Comparison of ENCODE assay signal across 23 mouse cellular contexts in the genomic region with DNA sequence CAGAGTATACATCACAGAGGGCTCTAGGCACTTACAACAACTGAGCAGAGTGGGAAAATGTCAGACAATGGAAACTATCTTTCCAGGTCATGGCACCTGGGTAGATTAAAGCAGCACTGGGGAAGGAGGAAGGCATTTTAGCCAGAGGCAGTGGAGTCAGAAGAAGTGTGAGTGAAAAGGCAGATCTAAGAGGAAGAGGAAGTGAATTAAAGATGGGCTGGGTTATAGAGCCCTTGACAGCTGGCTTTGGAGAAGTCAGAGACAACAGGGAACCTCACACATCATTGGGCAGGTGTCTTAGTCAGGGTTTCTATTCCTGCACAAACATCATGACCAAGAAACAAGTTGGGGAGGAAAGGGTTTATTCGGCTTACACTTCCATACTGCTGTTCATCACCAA. TPM values are rescaled to one million over a fixed set of nuclear protein-coding genes. Genes with fewer than 3 reads are reported as not detected.
DNase-seq lines count a peak whose midpoint lies in the region; ATAC-seq and TF ChIP-seq lines count a peak whose summit lies in the region.
"Had no signal": no experiment of that assay in that cellular context is flagged by ENCODE, and none has a peak within 500 bp of the region (broad histone marks: within the 10 kb centered on the region; RNA-seq: fewer than 3 reads in every experiment).

No protein-coding gene starts in this region.

- no CpG with 5 or more reads among the region's 1 CpGs for WGBS in lung, postnatal 0 days
- 55% methylated on average over 1 of the region's 1 CpGs for WGBS in lung, adult 2 months

- no peak for TF ChIP-seq POLR2A in lung, adult 2 months (IDR thresholded peaks at IDR 0.05; ENCODE audit: borderline replicate concordance, extremely low read depth, low read depth, low read length)

- no peaks in the 10 kb centered on the region for H3K9me3 ChIP-seq in lung, postnatal 0 days (ENCODE audit: low read length)
- H3K9me3 ChIP-seq: embryonic facial prominence, embryonic 12.5 days; forebrain, embryonic 13.5 days; heart, embryonic 10.5 days; hindbrain, embryonic 13.5 days had no signal

- peak; percentile 24 for DNase-seq in lung, postnatal 0 days (ENCODE audit: low spot score)
- no peak for DNase-seq in lung, adult 2 months
- no peak for DNase-seq in layer of hippocampus, adult 18-20 months (ENCODE audit: low spot score in 2 of 2)
- no peak for DNase-seq in right cerebral cortex, adult 2 months (ENCODE audit: low spot score in 2 of 2)
- DNase-seq in heart, adult 8-10 months (ENCODE audit: low spot score), result no peak
- DNase-seq: adrenal gland, adult 8-10 months; adrenal gland, postnatal 36 days; cerebellum, adult 8-10 months; cerebellum, postnatal 14 days; forebrain, postnatal 0 days; gastrocnemius, adult 2 months; gastrocnemius, postnatal 25 days; heart, adult 11 months; heart, postnatal 10 days had no signal

- H3K4me3 ChIP-seq in lung, postnatal 0 days (ENCODE audit: low read depth, low read length), result no peak overlapping the region
- H3K4me3 ChIP-seq in lung, adult 2 months (replicated peaks; ENCODE audit: extremely low read depth, low read depth, low read length), result no peak overlapping the region
- H3K4me3 ChIP-seq: embryonic facial prominence, embryonic 12.5 days; forebrain, embryonic 13.5 days; gastrocnemius, adult 2 months; heart, embryonic 10.5 days; hindbrain, embryonic 13.5 days had no signal

- ATAC-seq in lung, postnatal 0 days, result no peak
- ATAC-seq in common myeloid progenitor, adult 5-6 weeks (replicated peaks; ENCODE audit: low read depth, poor library complexity, severe bottlenecking), result peak; percentile 66
- peak; percentile 62 for ATAC-seq in monocyte, adult 5-6 weeks (replicated peaks; ENCODE audit: insufficient number of reproducible peaks, low FRiP score, low TSS enrichment, poor library complexity, severe bottlenecking)
- ATAC-seq: forebrain, embryonic 13.5 days; forebrain, postnatal 0 days; hindbrain, postnatal 0 days had no signal

- no peaks in the 10 kb centered on the region for H3K27me3 ChIP-seq in lung, postnatal 0 days (replicated peaks; ENCODE audit: insufficient read depth, low read length)
- H3K27me3 ChIP-seq: embryonic facial prominence, embryonic 12.5 days had no signal

- H3K36me3 ChIP-seq in lung, postnatal 0 days (ENCODE audit: insufficient read depth, low read length), result no peaks in the 10 kb centered on the region
- H3K36me3 ChIP-seq: embryonic facial prominence, embryonic 12.5 days; heart, embryonic 10.5 days; hindbrain, embryonic 13.5 days had no signal

- no peak for TF ChIP-seq CTCF in lung, postnatal 0 days (IDR thresholded peaks at IDR 0.05)
- no peak for TF ChIP-seq CTCF in lung, adult 2 months (IDR thresholded peaks at IDR 0.05; ENCODE audit: insufficient read depth, low read length)

- H3K9ac ChIP-seq in lung, postnatal 0 days (replicated peaks; ENCODE audit: low read depth), result no peak overlapping the region
- H3K9ac ChIP-seq: embryonic facial prominence, embryonic 12.5 days; forebrain, embryonic 13.5 days; forebrain, postnatal 0 days; hindbrain, embryonic 13.5 days had no signal

- no peaks in the 10 kb centered on the region for H3K4me1 ChIP-seq in lung, postnatal 0 days (ENCODE audit: insufficient read depth, low read depth, low read length)
- no peaks in the 10 kb centered on the region for H3K4me1 ChIP-seq in lung, adult 2 months (ENCODE audit: control insufficient read depth, insufficient read depth, low read length)
- H3K4me1 ChIP-seq: forebrain, embryonic 13.5 days had no signal

- no peak overlapping the region for H3K4me2 ChIP-seq in lung, postnatal 0 days (replicated peaks; ENCODE audit: low read depth, low read length)
- H3K4me2 ChIP-seq: embryonic facial prominence, embryonic 12.5 days; forebrain, embryonic 13.5 days; hindbrain, embryonic 13.5 days had no signal

- H3K27ac ChIP-seq in lung, postnatal 0 days (ENCODE audit: low read length), result no peak overlapping the region
- H3K27ac ChIP-seq: embryonic facial prominence, embryonic 12.5 days; forebrain, embryonic 13.5 days; gastrocnemius, adult 2 months; heart, embryonic 10.5 days; hindbrain, embryonic 13.5 days; hindbrain, postnatal 0 days had no signal

- TF ChIP-seq EP300 in lung, postnatal 0 days (IDR thresholded peaks at IDR 0.05), result no peak

RNA-seq across cellular contexts. Expression of a gene that starts 30.2 kb away (rescaled TPM):
- 0.18 TPM in 1 of 2 replicates, not detected in the other for polyA plus RNA-seq in lung, postnatal 0 days (2015; fragmentation: Nextera tagmentation; extraction: Ambion mirVana)
- not detected in 2 replicates for polyA plus RNA-seq in lung, adult 2 months (2012; rRNA removed)
- not detected in 2 replicates for total RNA-seq in common myeloid progenitor, adult 5-6 weeks (2017)
- total RNA-seq in monocyte, adult 5-6 weeks (2017), result not detected in 3 replicates
- not detected for total RNA-seq in layer of hippocampus, adult 18-20 months (2021)
- total RNA-seq in heart, adult 8-10 months (2022), result not detected
- total RNA-seq: adrenal gland, adult 8-10 months; forebrain, postnatal 0 days; gastrocnemius, adult 2 months; gastrocnemius, postnatal 25 days; heart, postnatal 10 days; hematopoietic stem cell, adult 5-6 weeks; hindbrain, postnatal 0 days had no signal
- polyA plus RNA-seq: cortical plate, adult 2 months; embryonic facial prominence, embryonic 12.5 days; forebrain, postnatal 0 days; hindbrain, embryonic 13.5 days; hindbrain, postnatal 0 days had no signal
